Mouse (Mus musculus) bone marrow macrophage, adult 2 months (primary cell): Measurements from ENCODE around the gene Cnn2. TPM values are rescaled to one million over a fixed set of nuclear protein-coding genes. Genes with fewer than 3 reads are reported as not detected.

Experiments
- H3K27ac ChIP-seq: 2 replicates; pipeline ENCODE4 v1.5.1; 2012; ENCODE audit warnings: low read depth, low read length; ENCODE audit not compliant: insufficient read depth
- H3K4me1 ChIP-seq: 2 replicates; pipeline ENCODE4 v1.6.1; 2012; ENCODE audit warnings: low read length; ENCODE audit not compliant: control insufficient read depth, insufficient read depth
- H3K4me3 ChIP-seq: 2 replicates; pipeline ENCODE4 v1.5.1; 2012; ENCODE audit warnings: mild to moderate bottlenecking, low read length, moderate library complexity; ENCODE audit not compliant: insufficient read depth
- CTCF ChIP-seq: IDR thresholded peaks from 2 replicates; pipeline ENCODE4 v1.5.1; 2012; ENCODE audit warnings: low read depth, mild to moderate bottlenecking, low read length, moderate library complexity
- POLR2A ChIP-seq: IDR thresholded peaks from 2 replicates; pipeline ENCODE4 v1.6.1; 2012; ENCODE audit warnings: mild to moderate bottlenecking, low read depth, low read length, borderline replicate concordance
- polyA plus RNA-seq: library from polyadenylated mRNA; stranded (reverse); fragments of >200 nt; gene quantifications from 2 replicates; pipeline ENCODE4 v1.2.4, GENCODE M21; 2012; ENCODE audit not compliant: missing spikeins, insufficient read depth, insufficient read length

Gene Cnn2
- polyA plus RNA-seq, 1 experiment: 41.5 TPM

- Histone ChIP-seq H3K4me3 (peak overlapping the region; percentile 40), H3K27ac (peak overlapping the region; percentile 84), H3K4me1 (peaks cover 32% of the 10 kb centered on the region)
- no peak for TF ChIP-seq POLR2A
- no peak for TF ChIP-seq CTCF
Observed at GRCm38 (mm10) chr10:80024229-80025043, 36.1 kb downstream of the Cnn2 start.

- Histone ChIP-seq H3K4me3 (no peak overlapping the region), H3K27ac (peak overlapping the region; percentile 84), H3K4me1 (peaks cover 30% of the 10 kb centered on the region)
- TF ChIP-seq POLR2A: no peak
Observed at GRCm38 (mm10) chr10:80025044-80025347, 36.6 kb downstream of the Cnn2 start.

- Histone ChIP-seq H3K4me3 (no peak overlapping the region), H3K27ac (no peak overlapping the region), H3K4me1 (peaks cover 29% of the 10 kb centered on the region)
- TF ChIP-seq CTCF (no peak), POLR2A (no peak)
Observed at GRCm38 (mm10) chr10:80025463-80025862, 37.1 kb downstream of the Cnn2 start.

- H3K4me1 ChIP-seq: peaks cover 27% of the 10 kb centered on the region
- H3K27ac ChIP-seq: no peak overlapping the region
- TF ChIP-seq POLR2A (no peak), CTCF (no peak)
- no peak overlapping the region for H3K4me3 ChIP-seq
Observed at GRCm38 (mm10) chr10:80025889-80026288, 37.5 kb downstream of the Cnn2 start.

GRCm38 (mm10) chr10:80027681-80028520, 39.5 kb downstream of the Cnn2 start:
- Histone ChIP-seq H3K27ac (no peak overlapping the region), H3K4me1 (peaks cover 42% of the 10 kb centered on the region), H3K4me3 (no peak overlapping the region)
- no peak for TF ChIP-seq POLR2A
- TF ChIP-seq CTCF: no peak

GRCm38 (mm10) chr10:80028521-80028846, 40.1 kb downstream of the Cnn2 start:
- TF ChIP-seq POLR2A: no peak
- no peak for TF ChIP-seq CTCF
- H3K4me3 ChIP-seq: no peak overlapping the region
- H3K27ac ChIP-seq: no peak overlapping the region
- H3K4me1 ChIP-seq: peaks cover 41% of the 10 kb centered on the region

- no peak overlapping the region for H3K27ac ChIP-seq
- H3K4me1 ChIP-seq: peaks cover 38% of the 10 kb centered on the region
- no peak overlapping the region for H3K4me3 ChIP-seq
- TF ChIP-seq POLR2A (no peak), CTCF (no peak)
Observed at GRCm38 (mm10) chr10:80030191-80030590, 41.8 kb downstream of the Cnn2 start.

GRCm38 (mm10) chr10:80030736-80031135, 42.4 kb downstream of the Cnn2 start:
- Histone ChIP-seq H3K27ac (no peak overlapping the region), H3K4me3 (no peak overlapping the region), H3K4me1 (peaks cover 33% of the 10 kb centered on the region)
- no peak for TF ChIP-seq CTCF
- no peak for TF ChIP-seq POLR2A

- H3K4me1 ChIP-seq: peaks cover 32% of the 10 kb centered on the region
- no peak for TF ChIP-seq CTCF
- TF ChIP-seq POLR2A: no peak
- no peak overlapping the region for H3K4me3 ChIP-seq
- H3K27ac ChIP-seq: peak overlapping the region; percentile 91
Observed at GRCm38 (mm10) chr10:80032799-80033480, 44.6 kb downstream of the Cnn2 start.
